Comparison of ENCODE assay signal across 12 mouse cellular contexts in the genomic region with DNA sequence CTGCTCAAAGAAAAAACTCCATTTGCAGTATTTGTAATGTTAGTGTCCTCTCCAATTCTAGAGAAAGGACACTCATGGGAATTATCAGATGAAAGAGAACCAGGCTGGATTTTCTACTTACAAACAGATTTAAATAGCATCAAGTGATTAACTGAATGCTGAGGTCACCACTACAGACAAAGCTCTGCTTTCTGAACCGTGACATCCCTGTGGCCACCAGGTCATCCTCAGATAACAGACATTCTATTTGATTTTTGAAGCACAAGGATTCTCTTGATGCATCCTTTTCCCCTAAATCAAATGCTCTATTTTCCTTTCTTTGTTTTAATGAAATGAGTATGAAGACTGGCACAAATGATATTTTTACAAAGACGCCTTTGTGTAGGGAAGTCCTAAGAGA.
DNase-seq lines count a peak whose midpoint lies in the region.
"Had no signal": no experiment of that assay in that cellular context is flagged by ENCODE, and none has a peak within 500 bp of the region (broad histone marks: within the 10 kb centered on the region; RNA-seq: fewer than 3 reads in every experiment).

No protein-coding gene starts in this region.

- DNase-seq in MN1 (ENCODE audit: low spot score): peak; percentile 48
- DNase-seq in Muller cell, postnatal 12 days (ENCODE audit: inconsistent ontology term): peak; percentile 79
- DNase-seq in mesoderm, embryonic 11.5 days (ENCODE audit: low read depth, low spot score): peak; percentile 12
- peak; percentile 14 for DNase-seq in retina, postnatal 7 days (ENCODE audit: low read depth, low spot score)
- DNase-seq in urinary bladder, adult 2 months (ENCODE audit: low spot score): no peak
- no peak for DNase-seq in layer of hippocampus, postnatal 25 days (ENCODE audit: extremely low spot score in 1 of 2, low spot score in 1 of 2)
- DNase-seq: adrenal gland, postnatal 10 days; cerebellum, adult 18-20 months; cerebellum, postnatal 10 days; gastrocnemius, postnatal 10 days; heart, adult 18-20 months; heart, postnatal 14 days had no signal

Comparison
In these comparisons a context has a peak if more than half of its experiments do, and no peak if none do; other contexts are left out.
1. DNase-seq: peak in MN1 (single experiment), Muller cell, postnatal 12 days (single experiment), mesoderm, embryonic 11.5 days (single experiment) and retina, postnatal 7 days (single experiment); none in urinary bladder, adult 2 months (single experiment) and layer of hippocampus, postnatal 25 days (0 of 2).